Mouse (Mus musculus): ENCODE data around the gene Vrtn. TPM values are rescaled to one million over a fixed set of nuclear protein-coding genes. Genes with fewer than 3 reads are reported as not detected.

Vrtn gene
- polyA plus RNA-seq, 2 experiments = not detected

DNA sequence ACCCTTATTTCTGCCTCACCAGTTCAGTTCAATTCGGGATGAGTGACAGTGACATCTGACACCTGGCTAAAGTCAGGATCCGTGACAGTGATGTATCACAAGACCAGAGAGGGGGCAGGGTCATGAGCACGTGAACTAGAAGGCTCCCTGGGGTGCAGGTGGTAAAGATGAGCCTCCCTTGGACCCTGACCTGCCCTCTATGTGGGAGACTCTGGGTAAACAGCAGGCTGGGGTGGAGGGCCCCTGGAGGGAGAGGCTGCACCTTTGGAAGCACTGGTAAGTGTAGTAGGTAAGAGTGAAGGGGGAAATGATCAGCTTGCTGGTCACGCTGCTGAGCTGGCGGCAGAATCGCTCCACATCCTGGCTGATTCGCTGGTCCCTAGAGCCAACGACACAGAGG, 28.3 kb upstream of the Vrtn start:
- H3K4me1 ChIP-seq (replicated peaks; ENCODE audit: control insufficient read depth in 2 of 2, insufficient read depth in 2 of 2, low read length in 1 of 2) = peaks cover 0 to 2% of the 10 kb centered on the region in 2 experiments; a peak in 1 of 4 replicates
- no peak overlapping the region for H3K4me2 ChIP-seq (ENCODE audit: low read depth)
- no peaks in the 10 kb centered on the region for H3K36me3 ChIP-seq (replicated peaks; ENCODE audit: control insufficient read depth, insufficient read depth, low read depth)
- H3K27ac ChIP-seq = no peak overlapping the region
- no peak overlapping the region for H3K9ac ChIP-seq (replicated peaks)
- 70% methylated on average over 8 of the region's 8 CpGs for WGBS (ENCODE audit: insufficient replicate concordance)
- H3K27me3 ChIP-seq (ENCODE audit: control insufficient read depth, insufficient read depth, low read length) = no peaks in the 10 kb centered on the region
- no peak for ATAC-seq (ENCODE audit: insufficient read depth)
- no peak for DNase-seq (ENCODE audit: low read depth in 3 of 3, low spot score in 3 of 3)
- no peaks in the 10 kb centered on the region for H3K9me3 ChIP-seq (ENCODE audit: control insufficient read depth, low read length)
- no peak for TF ChIP-seq CTCF (IDR thresholded peaks at IDR 0.05; ENCODE audit: low read depth)
- no peak overlapping the region for H3K4me3 ChIP-seq (ENCODE audit: insufficient read depth in 1 of 2, low read depth in 2 of 2, low read length in 2 of 2)

DNA sequence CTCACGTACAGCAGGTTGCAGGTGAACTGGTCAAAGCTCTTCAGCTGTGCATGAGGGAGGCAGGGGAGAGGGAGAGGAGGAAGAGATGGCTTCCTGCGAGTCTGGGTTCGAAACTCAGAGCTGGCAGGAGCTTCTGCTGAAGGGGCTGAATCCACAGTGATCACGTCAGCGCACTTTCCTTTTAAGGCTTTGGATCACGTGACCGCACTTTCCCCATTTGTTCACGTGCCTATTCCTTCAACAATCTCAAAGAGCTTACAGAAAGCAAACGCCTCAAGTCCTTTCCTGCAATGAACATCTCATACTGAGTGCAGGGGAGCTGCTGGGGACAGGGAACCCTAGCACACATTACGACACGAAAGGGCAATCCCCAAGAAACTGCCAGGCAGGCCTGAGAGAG, 26.8 kb upstream of the Vrtn start:
- Histone ChIP-seq H3K4me3 (ENCODE audit: insufficient read depth in 1 of 2, low read depth in 2 of 2, low read length in 2 of 2) (no peak overlapping the region), H3K27ac (no peak overlapping the region), H3K36me3 (replicated peaks; ENCODE audit: control insufficient read depth, insufficient read depth, low read depth) (no peaks in the 10 kb centered on the region), H3K9ac (replicated peaks) (no peak overlapping the region), H3K4me1 (replicated peaks; ENCODE audit: control insufficient read depth in 2 of 2, insufficient read depth in 2 of 2, low read length in 1 of 2) (peaks cover 0 to 2% of the 10 kb centered on the region in 2 experiments; a peak in 2 of 4 replicates), H3K9me3 (ENCODE audit: control insufficient read depth, low read length) (no peaks in the 10 kb centered on the region), H3K27me3 (ENCODE audit: control insufficient read depth, insufficient read depth, low read length) (no peaks in the 10 kb centered on the region), H3K4me2 (ENCODE audit: low read depth) (no peak overlapping the region)
- WGBS (ENCODE audit: insufficient replicate concordance) = 78% methylated on average over 11 of the region's 11 CpGs
- TF ChIP-seq CTCF (IDR thresholded peaks at IDR 0.05; ENCODE audit: low read depth) (no peak), EP300 (IDR thresholded peaks at IDR 0.05; ENCODE audit: low read depth) (no peak)
- ATAC-seq (ENCODE audit: insufficient read depth) (no peak), DNase-seq (ENCODE audit: low read depth in 3 of 3, low spot score in 3 of 3) (no peak)

DNA sequence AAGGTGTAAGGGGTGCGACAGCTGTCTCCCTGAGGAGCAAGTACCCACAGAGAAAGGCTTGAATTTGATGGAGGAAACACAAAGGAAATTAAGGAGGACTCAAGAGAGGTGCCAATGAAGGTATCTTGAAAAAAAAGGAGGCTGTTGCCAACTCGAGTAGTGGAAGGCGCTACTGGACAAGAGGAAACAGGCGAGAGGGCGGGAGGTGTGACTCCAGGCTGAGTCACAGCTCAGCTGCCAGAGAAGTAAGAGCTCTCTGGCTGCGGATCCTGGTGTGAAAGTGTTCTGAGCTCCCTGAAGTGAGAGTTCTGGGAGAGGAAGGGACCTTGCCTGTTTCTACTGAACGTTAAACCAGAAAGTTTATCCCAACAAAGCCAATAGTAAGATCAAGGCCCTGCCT, 26.3 kb upstream of the Vrtn start:
- H3K4me1 ChIP-seq (replicated peaks; ENCODE audit: control insufficient read depth in 2 of 2, insufficient read depth in 2 of 2, low read length in 1 of 2) = peaks cover 0 to 2% of the 10 kb centered on the region in 2 experiments; a peak in 2 of 4 replicates
- no peak for TF ChIP-seq EP300 (IDR thresholded peaks at IDR 0.05; ENCODE audit: low read depth)
- no peak for TF ChIP-seq CTCF (IDR thresholded peaks at IDR 0.05; ENCODE audit: low read depth)
- no peaks in the 10 kb centered on the region for H3K36me3 ChIP-seq (replicated peaks; ENCODE audit: control insufficient read depth, insufficient read depth, low read depth)
- no peak overlapping the region for H3K9ac ChIP-seq (replicated peaks)
- no peaks in the 10 kb centered on the region for H3K27me3 ChIP-seq (ENCODE audit: control insufficient read depth, insufficient read depth, low read length)
- no peaks in the 10 kb centered on the region for H3K9me3 ChIP-seq (ENCODE audit: control insufficient read depth, low read length)
- ATAC-seq (ENCODE audit: insufficient read depth) (no peak), DNase-seq (ENCODE audit: low read depth in 3 of 3, low spot score in 3 of 3) (no peak)
- no peak overlapping the region for H3K27ac ChIP-seq
- H3K4me2 ChIP-seq (ENCODE audit: low read depth) = no peak overlapping the region
- WGBS (ENCODE audit: insufficient replicate concordance) = 60% methylated on average over 7 of the region's 7 CpGs
- no peak overlapping the region for H3K4me3 ChIP-seq (ENCODE audit: insufficient read depth in 1 of 2, low read depth in 2 of 2, low read length in 2 of 2)

DNA sequence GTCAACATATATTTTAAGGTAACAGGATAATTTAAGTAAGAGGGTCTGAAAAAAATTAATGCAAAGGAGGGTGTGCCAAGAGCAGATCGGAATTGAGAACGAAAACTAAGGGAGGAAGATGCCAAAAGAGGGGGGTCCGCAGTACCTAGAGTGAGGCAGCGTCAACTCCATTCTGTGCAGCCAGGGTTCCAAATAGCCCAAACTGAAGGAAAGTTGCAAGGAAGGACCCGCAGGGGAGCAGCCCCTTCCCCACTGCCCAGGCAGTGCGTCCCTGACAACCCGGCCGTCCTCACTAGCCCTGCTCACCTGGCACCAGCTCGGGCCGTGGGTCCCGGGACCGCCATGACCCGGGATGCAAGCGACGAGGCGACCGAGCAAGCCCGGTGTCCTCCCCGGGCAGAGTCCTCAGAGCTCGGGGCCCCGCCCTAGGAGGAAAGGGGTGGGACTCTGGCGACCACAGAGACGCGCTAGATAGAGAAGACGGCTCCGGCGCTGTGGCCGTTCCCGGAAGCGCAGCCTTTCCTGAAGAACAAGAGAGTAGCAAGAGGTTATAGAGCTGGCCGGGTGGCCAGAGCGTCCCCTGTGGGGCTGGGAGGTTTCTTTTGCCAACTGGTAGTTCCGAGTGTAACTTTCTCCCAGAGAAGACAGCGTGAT, 23.7 kb upstream of the Vrtn start, which contains the start of gene Abcd4:
Gene Abcd4, minus strand, starts transcription at position 437 of the 654 bp plus-strand sequence.
- ATAC-seq (ENCODE audit: insufficient read depth) = peak; percentile 99
- Histone ChIP-seq H3K9ac (replicated peaks) (peak within 1 kb of the TSS; percentile 85), H3K9me3 (ENCODE audit: control insufficient read depth, low read length) (no peaks in the 10 kb centered on the region), H3K4me3 (ENCODE audit: insufficient read depth in 1 of 2, low read depth in 2 of 2, low read length in 2 of 2) (peak within 1 kb of the TSS; percentile 67 to 71), H3K27me3 (ENCODE audit: control insufficient read depth, insufficient read depth, low read length) (no peaks in the 10 kb centered on the region), H3K4me1 (replicated peaks; ENCODE audit: control insufficient read depth in 2 of 2, insufficient read depth in 2 of 2, low read length in 1 of 2) (peaks cover 0 to 2% of the 10 kb centered on the region in 2 experiments; a peak in 2 of 4 replicates), H3K36me3 (replicated peaks; ENCODE audit: control insufficient read depth, insufficient read depth, low read depth) (no peaks in the 10 kb centered on the region), H3K4me2 (ENCODE audit: low read depth) (peak within 1 kb of the TSS; percentile 82), H3K27ac (no peak within 1 kb of the TSS)
- DNase-seq (ENCODE audit: low read depth in 3 of 3, low spot score in 3 of 3) = peak; percentile 85 to 88 (median 87)
- under 1% methylated on average over 34 of the region's 34 CpGs for WGBS (ENCODE audit: insufficient replicate concordance)
- TF ChIP-seq EP300 (IDR thresholded peaks at IDR 0.05; ENCODE audit: low read depth) (no peak), CTCF (IDR thresholded peaks at IDR 0.05; ENCODE audit: low read depth) (peak; percentile 70)

DNA sequence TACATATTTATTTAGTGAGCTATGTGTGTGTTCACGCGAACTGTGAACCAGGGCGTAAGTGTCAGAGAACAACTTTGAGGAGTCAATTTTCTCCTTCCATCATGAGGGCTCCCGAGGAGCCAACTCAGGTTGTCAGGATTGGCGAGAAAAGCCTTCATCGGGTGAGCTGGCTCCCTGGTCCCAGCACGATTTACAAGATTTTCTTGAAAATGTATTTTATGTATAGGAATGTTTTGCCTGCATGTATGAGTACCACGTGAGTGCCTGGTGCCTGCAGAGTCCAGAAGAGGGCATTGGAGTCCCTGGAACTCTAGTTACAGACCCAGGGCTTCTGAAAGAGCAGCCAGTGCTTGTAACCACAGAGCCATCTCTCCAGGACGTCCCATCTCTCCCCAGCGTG, 23.2 kb upstream of the Vrtn start:
- Histone ChIP-seq H3K4me3 (ENCODE audit: insufficient read depth in 1 of 2, low read depth in 2 of 2, low read length in 2 of 2) (peak overlapping the region; percentile 61 to 67), H3K36me3 (replicated peaks; ENCODE audit: control insufficient read depth, insufficient read depth, low read depth) (no peaks in the 10 kb centered on the region), H3K9ac (replicated peaks) (peak overlapping the region; percentile 57), H3K4me2 (ENCODE audit: low read depth) (peak overlapping the region; percentile 82), H3K27me3 (ENCODE audit: control insufficient read depth, insufficient read depth, low read length) (no peaks in the 10 kb centered on the region), H3K9me3 (ENCODE audit: control insufficient read depth, low read length) (no peaks in the 10 kb centered on the region), H3K27ac (no peak overlapping the region), H3K4me1 (replicated peaks; ENCODE audit: control insufficient read depth in 2 of 2, insufficient read depth in 2 of 2, low read length in 1 of 2) (peaks cover 0 to 2% of the 10 kb centered on the region in 2 experiments; a peak in 2 of 4 replicates)
- WGBS (ENCODE audit: insufficient replicate concordance) = 8% methylated on average over 10 of the region's 10 CpGs
- ATAC-seq (ENCODE audit: insufficient read depth) = peak; percentile 59
- TF ChIP-seq EP300 (IDR thresholded peaks at IDR 0.05; ENCODE audit: low read depth) (no peak), CTCF (IDR thresholded peaks at IDR 0.05; ENCODE audit: low read depth) (no peak)
- DNase-seq (ENCODE audit: low read depth in 3 of 3, low spot score in 3 of 3) = no peak
